Mouse (Mus musculus): Measurements from ENCODE around the gene Zfp94. TPM values are rescaled to one million over a fixed set of nuclear protein-coding genes. Genes with fewer than 3 reads are reported as not detected.
A peak's percentile ranks its signal among the peaks of the same experiment; 100 is the strongest.

Gene Zfp94
- total and polyA plus RNA-seq, 3 experiments, result 5.9 to 6.9 TPM; not detected in 1

DNA sequence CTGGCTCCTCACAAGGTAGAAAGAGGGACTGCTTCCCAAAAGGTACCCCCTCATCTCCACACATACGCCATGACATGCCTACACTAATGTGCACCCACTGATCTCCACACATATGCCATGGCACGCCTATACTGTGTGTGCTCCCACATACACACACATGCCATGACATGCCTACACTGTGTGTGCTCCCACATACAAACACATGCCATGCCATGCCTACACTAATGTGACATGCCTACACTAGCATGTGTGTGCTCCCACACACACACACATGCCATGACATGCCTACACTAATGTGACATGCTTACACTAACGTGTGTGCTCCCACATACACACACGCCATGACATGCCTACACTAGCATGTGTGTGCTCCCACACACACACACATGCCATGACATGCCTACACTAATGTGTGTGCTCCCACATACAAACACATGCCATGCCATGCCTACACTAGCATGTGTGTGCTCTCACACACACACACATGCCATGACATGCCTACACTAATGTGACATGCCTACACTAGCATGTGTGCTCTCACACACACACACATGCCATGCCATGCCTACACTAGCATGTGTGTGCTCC, 26.3 kb downstream of the Zfp94 start:
- no peaks in the 10 kb centered on the region for H3K27me3 ChIP-seq (ENCODE audit: control insufficient read depth in 1 of 2, insufficient read depth in 2 of 2, low read length in 2 of 2)
- H3K79me2 ChIP-seq (ENCODE audit: control insufficient read depth, insufficient read depth, low read length, poor library complexity), result no peaks in the 10 kb centered on the region
- no peak overlapping the region for H3K9ac ChIP-seq (ENCODE audit: control insufficient read depth, low read depth, low read length, poor library complexity, severe bottlenecking)
- no peaks in the 10 kb centered on the region for H3K9me3 ChIP-seq (replicated peaks; ENCODE audit: insufficient read depth, low read length)
- no peak overlapping the region for H3K27ac ChIP-seq (ENCODE audit: control insufficient read depth, low read depth, low read length)
- TF ChIP-seq TCF12 (IDR thresholded peaks at IDR 0.05; ENCODE audit: low read depth, low read length) (no peak), POLR2AphosphoS5 (IDR thresholded peaks at IDR 0.05; ENCODE audit: borderline replicate concordance, low read depth, low read length) (peak; percentile 92; the same call in 1 of the 2 replicates)
- no peak overlapping the region for H3K4me3 ChIP-seq (ENCODE audit: control insufficient read depth in 1 of 2, insufficient read depth in 1 of 2, low read depth in 2 of 2, low read length in 2 of 2)
- no peak for DNase-seq (ENCODE audit: low read depth, low spot score)
- H3K36me3 ChIP-seq (ENCODE audit: control insufficient read depth in 1 of 2, insufficient read depth in 2 of 2, low read length in 2 of 2), result no peaks in the 10 kb centered on the region; a peak in 1 of 4 replicates
- H3K4me1 ChIP-seq (ENCODE audit: control insufficient read depth in 1 of 2, insufficient read depth in 2 of 2, low read length in 2 of 2), result no peaks in the 10 kb centered on the region

DNA sequence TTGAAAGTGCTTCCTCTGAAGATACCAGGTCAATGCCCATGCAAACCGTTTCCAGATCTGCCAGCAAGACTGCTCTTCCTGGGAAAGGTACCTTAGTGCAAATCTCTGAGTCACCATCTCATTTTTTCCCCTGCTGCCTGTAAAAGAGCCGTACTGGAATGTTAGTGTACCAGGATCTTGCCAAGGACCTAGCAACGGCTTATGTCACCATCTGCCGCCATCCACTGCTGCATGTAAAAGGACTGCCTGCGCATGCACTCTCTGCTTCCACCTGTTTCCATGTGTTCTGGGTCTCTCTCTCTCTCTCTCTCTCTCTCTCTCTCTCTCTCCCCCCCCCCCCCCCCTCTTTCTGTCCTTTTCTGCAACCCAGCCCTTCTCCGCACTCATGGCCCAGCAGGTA, 28.0 kb downstream of the Zfp94 start:
- no peaks in the 10 kb centered on the region for H3K79me2 ChIP-seq (ENCODE audit: control insufficient read depth, insufficient read depth, low read length, poor library complexity)
- H3K9me3 ChIP-seq (replicated peaks; ENCODE audit: insufficient read depth, low read length), result no peaks in the 10 kb centered on the region
- peaks cover 0 to 3% of the 10 kb centered on the region in 2 experiments; a peak in 1 of 4 replicates for H3K27me3 ChIP-seq (ENCODE audit: control insufficient read depth in 1 of 2, insufficient read depth in 2 of 2, low read length in 2 of 2)
- no peak overlapping the region for H3K27ac ChIP-seq (ENCODE audit: control insufficient read depth, low read depth, low read length)
- H3K4me1 ChIP-seq (ENCODE audit: control insufficient read depth in 1 of 2, insufficient read depth in 2 of 2, low read length in 2 of 2), result no peaks in the 10 kb centered on the region
- TF ChIP-seq TAL1 (IDR thresholded peaks at IDR 0.05; ENCODE audit: low read length) (no peak), ETS1 (IDR thresholded peaks at IDR 0.05; ENCODE audit: low read depth, low read length) (no peak), BHLHE40 (IDR thresholded peaks at IDR 0.05; ENCODE audit: borderline replicate concordance, low read depth, low read length) (no peak), MXI1 (IDR thresholded peaks at IDR 0.05; ENCODE audit: low read depth, low read length) (no peak), RAD21 (IDR thresholded peaks at IDR 0.05; ENCODE audit: low read depth, low read length) (no peak), SMC3 (IDR thresholded peaks at IDR 0.05; ENCODE audit: low read depth, low read length) (no peak), GABPA (IDR thresholded peaks at IDR 0.05; ENCODE audit: low read depth, low read length) (no peak), MYC (IDR thresholded peaks at IDR 0.05; ENCODE audit: low read depth, low read length) (no peak), ZC3H11A (IDR thresholded peaks at IDR 0.05; ENCODE audit: low read depth, low read length) (no peak), HCFC1 (IDR thresholded peaks at IDR 0.05; ENCODE audit: low read depth, low read length) (no peak), POLR2AphosphoS2 (IDR thresholded peaks at IDR 0.05; ENCODE audit: low read length) (no peak), ZNF384 (IDR thresholded peaks at IDR 0.05; ENCODE audit: low read depth, low read length) (no peak), RCOR1 (IDR thresholded peaks at IDR 0.05; ENCODE audit: low read depth, low read length) (no peak), ELF1 (IDR thresholded peaks at IDR 0.05; ENCODE audit: low read depth, low read length) (no peak), SIN3A (IDR thresholded peaks at IDR 0.05; ENCODE audit: low read length) (no peak)
- H3K4me3 ChIP-seq (ENCODE audit: control insufficient read depth in 1 of 2, insufficient read depth in 1 of 2, low read depth in 2 of 2, low read length in 2 of 2), result no peak overlapping the region
- no peak for DNase-seq (ENCODE audit: low read depth, low spot score)
- no peaks in the 10 kb centered on the region; a peak in 1 of 4 replicates for H3K36me3 ChIP-seq (ENCODE audit: control insufficient read depth in 1 of 2, insufficient read depth in 2 of 2, low read length in 2 of 2)
- H3K9ac ChIP-seq (ENCODE audit: control insufficient read depth, low read depth, low read length, poor library complexity, severe bottlenecking), result no peak overlapping the region

All from MEL (cell line).